Mouse (Mus musculus) liver, adult 2 months (tissue): ENCODE data around the gene Syt17. TPM values are rescaled to one million over a fixed set of nuclear protein-coding genes. Genes with fewer than 3 reads are reported as not detected.

Source experiments
- DNase-seq: peaks from one replicate; pipeline ENCODE4 v3.0.0-alpha.2; 2011; ENCODE audit warnings: low read depth, low spot score; ENCODE audit errors: extremely low read depth
- H3K27ac ChIP-seq: fragments of 200-500 bp; replicated peaks from 2 replicates; pipeline ENCODE4 v1.5.1; 2012; ENCODE audit warnings: low read depth, mild to moderate bottlenecking, control low read depth, inconsistent platforms, low read length; ENCODE audit not compliant: insufficient read depth
- H3K27me3 ChIP-seq: fragments of 200-500 bp; 2 replicates; pipeline ENCODE4 v1.6.1; 2012; ENCODE audit warnings: mild to moderate bottlenecking, moderate library complexity, low read length, inconsistent platforms; ENCODE audit not compliant: control insufficient read depth, insufficient read depth
- H3K36me3 ChIP-seq: fragments of 200-500 bp; 2 replicates; pipeline ENCODE4 v1.6.1; 2012; ENCODE audit warnings: low read length, inconsistent platforms; ENCODE audit not compliant: control insufficient read depth, insufficient read depth
- H3K4me1 ChIP-seq: fragments of 200-500 bp; 2 replicates; pipeline ENCODE4 v1.6.1; 2011; ENCODE audit warnings: low read length; ENCODE audit not compliant: control insufficient read depth, insufficient read depth
- H3K4me3 ChIP-seq: fragments of 200-500 bp; 2 replicates; pipeline ENCODE4 v1.5.1; 2011; ENCODE audit warnings: low read depth, mild to moderate bottlenecking, control low read depth, low read length, moderate library complexity; ENCODE audit not compliant: insufficient read depth
- H3K79me2 ChIP-seq: fragments of 200-500 bp; 2 replicates; pipeline ENCODE4 v1.6.1; 2012; ENCODE audit warnings: inconsistent platforms, mild to moderate bottlenecking, low read length, moderate library complexity; ENCODE audit not compliant: control insufficient read depth, insufficient read depth
- H3K9ac ChIP-seq: fragments of 200-500 bp; 2 replicates; pipeline ENCODE4 v1.6.1; 2012; ENCODE audit warnings: low read depth, mild to moderate bottlenecking, control low read depth, inconsistent platforms, low read length
- CTCF ChIP-seq: fragments of 200-500 bp; IDR thresholded peaks from 2 replicates; pipeline ENCODE4 v1.5.1; 2011; ENCODE audit warnings: low read depth, low read length, control low read depth
- POLR2A ChIP-seq: fragments of 200-500 bp; IDR thresholded peaks from 2 replicates; pipeline ENCODE4 v1.6.1; 2011; ENCODE audit warnings: low read length, control low read depth; ENCODE audit not compliant: insufficient read depth; ENCODE audit errors: extremely low read depth
- WGBS: fragments of 180-500 bp; shearing (Covaris S2); methylation state at CpG from one replicate; pipeline ENCODE4 v1.1.7; 2018; 5-methylcytosine and 5-hydroxymethylcytosine counted together
- polyA plus RNA-seq: library from polyadenylated mRNA; depleted of rRNA; stranded (reverse); fragments of >200 nt; gene quantifications from 2 replicates; pipeline ENCODE4 v1.2.3, GENCODE M21; 2012; rRNA removed
- total RNA-seq: library from RNA; depleted of rRNA; stranded (reverse); fragments of >200 nt; gene quantifications from 2 replicates; pipeline ENCODE4 v1.2.3, GENCODE M21; 2014; rRNA removed

Syt17 gene
- total and polyA plus RNA-seq, 2 experiments = not detected

DNA sequence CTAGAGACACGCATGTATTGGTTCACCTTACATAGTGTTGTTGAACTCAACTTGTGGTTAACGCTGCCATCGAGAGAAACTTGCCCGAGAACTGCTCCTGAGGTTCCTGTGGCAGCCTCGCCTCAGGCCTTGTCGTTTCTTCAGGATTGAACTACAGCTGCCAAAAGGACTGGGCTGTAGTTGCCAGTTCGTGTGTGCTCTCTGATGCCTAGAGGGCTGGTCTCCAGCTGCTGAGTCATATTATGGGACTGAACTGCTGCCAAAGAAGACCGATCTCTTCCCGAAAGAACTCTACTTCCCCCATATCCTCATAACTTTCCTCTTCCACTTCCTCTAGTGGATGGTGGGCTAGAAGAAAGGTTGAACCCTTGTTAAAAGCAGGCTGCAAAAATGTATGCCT lies 103.3 kb downstream of the Syt17 start:
- no peaks in the 10 kb centered on the region for H3K4me1 ChIP-seq
- H3K79me2 ChIP-seq = no peaks in the 10 kb centered on the region
- no peaks in the 10 kb centered on the region for H3K27me3 ChIP-seq
- no peak overlapping the region for H3K27ac ChIP-seq
- no peaks in the 10 kb centered on the region for H3K36me3 ChIP-seq
- 85% methylated on average over 9 of the region's 9 CpGs for WGBS
- H3K9ac ChIP-seq = no peak overlapping the region
- TF ChIP-seq CTCF (no peak), POLR2A (no peak)
- no peak for DNase-seq
- no peak overlapping the region for H3K4me3 ChIP-seq

Other genes with a start within 250 kb of the Syt17 start
- gene Smg1, start 204.6 kb downstream of the Syt17 start, total RNA-seq = 27.9 and 33.3 TPM in 2 replicates
- gene Smg1, start 204.6 kb downstream of the Syt17 start, polyA plus RNA-seq = 5.5 and 5.7 TPM in 2 replicates
- 3.5 and 4.2 TPM in 2 replicates for gene Itpripl2, start 43.8 kb upstream of the Syt17 start, total RNA-seq
- 0.98 and 1.6 TPM in 2 replicates for gene Itpripl2, start 43.8 kb upstream of the Syt17 start, polyA plus RNA-seq
- gene Coq7, start 85.1 kb upstream of the Syt17 start, total RNA-seq = 40.1 and 51.7 TPM in 2 replicates
- gene Coq7, start 85.1 kb upstream of the Syt17 start, polyA plus RNA-seq = 37.4 and 41.5 TPM in 2 replicates
- 1.9 and 3.2 TPM in 2 replicates for gene Tmc7, start 136.5 kb upstream of the Syt17 start, total RNA-seq
- gene Tmc7, start 136.5 kb upstream of the Syt17 start, polyA plus RNA-seq = 0.33 and 0.39 TPM in 2 replicates
- under 0.01 TPM in 1 of 2 replicates, not detected in the other for gene Tmc5, start 149.1 kb upstream of the Syt17 start, total RNA-seq
- 0.05 and 0.99 TPM in 2 replicates for gene Tmc5, start 149.1 kb upstream of the Syt17 start, polyA plus RNA-seq